Mouse (Mus musculus) ES-E14 (cell line): ENCODE measurements around the gene Wfdc13.

Experiments
- CHD2 ChIP-seq: IDR thresholded peaks from 2 replicates; pipeline ENCODE4 v1.6.1; 2014; ENCODE audit warnings: mild to moderate bottlenecking, low read depth, low read length, inconsistent platforms
- HCFC1 ChIP-seq: IDR thresholded peaks from 2 replicates; pipeline ENCODE4 v1.6.1; 2012; ENCODE audit warnings: low read length, inconsistent platforms, borderline replicate concordance; ENCODE audit not compliant: insufficient read depth
- MAFK ChIP-seq: IDR thresholded peaks from 2 replicates; pipeline ENCODE4 v1.6.1; 2014; ENCODE audit warnings: mild to moderate bottlenecking, low read depth, low read length, inconsistent platforms; ENCODE audit not compliant: insufficient read depth

DNA sequence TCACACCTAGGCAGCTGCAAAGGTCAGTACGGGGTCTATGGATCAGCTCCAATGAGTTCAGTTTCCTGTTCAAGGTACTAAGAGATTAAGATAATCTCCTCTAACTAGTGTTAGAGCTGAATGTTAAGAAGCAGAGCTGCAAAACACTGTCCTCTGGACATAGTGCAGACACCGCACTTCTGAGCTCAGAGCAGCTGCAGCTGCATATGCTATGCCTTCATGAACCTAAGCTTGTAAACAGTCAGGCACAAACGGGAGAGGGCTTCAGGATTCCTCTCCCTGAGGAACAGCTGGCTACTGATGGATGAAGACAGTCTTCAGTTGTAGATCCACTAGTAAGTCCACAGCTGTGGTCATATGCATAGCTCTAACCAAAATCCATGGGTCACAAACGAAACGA, 16.1 kb downstream of the Wfdc13 start:
- TF ChIP-seq HCFC1 (no peak), CHD2 (no peak), MAFK (no peak)
